Mouse (Mus musculus): ENCODE results near the gene Nfkbid.

GRCm38 (mm10) chr7:30450241-30450640, 28.7 kb downstream of the Nfkbid start:
- TF ChIP-seq POLR2A (IDR thresholded peaks at IDR 0.05; ENCODE audit: borderline replicate concordance, extremely low read depth, insufficient read depth, insufficient read length, poor library complexity, severe bottlenecking), result no peak
- no peak for TF ChIP-seq CTCF (IDR thresholded peaks at IDR 0.05; ENCODE audit: borderline replicate concordance, extremely low read depth, insufficient read depth, insufficient read length)
